Mouse (Mus musculus): ENCODE measurements around the gene Nyap1. TPM values are rescaled to one million over a fixed set of nuclear protein-coding genes. Genes with fewer than 3 reads are reported as not detected.

Gene Nyap1
- polyA plus RNA-seq, 2 experiments, result 0.05 to 0.96 TPM

- WGBS (ENCODE audit: insufficient replicate concordance), result 84% methylated on average over 6 of the region's 6 CpGs
- no peak overlapping the region for H3K27ac ChIP-seq
- H3K4me1 ChIP-seq (replicated peaks; ENCODE audit: control insufficient read depth in 2 of 2, insufficient read depth in 2 of 2, low read length in 1 of 2), result peaks cover 29 to 34% of the 10 kb centered on the region in 2 experiments
- no peaks in the 10 kb centered on the region for H3K9me3 ChIP-seq (ENCODE audit: control insufficient read depth, low read length)
- ATAC-seq (ENCODE audit: insufficient read depth) (no peak), DNase-seq (ENCODE audit: low read depth in 3 of 3, low spot score in 3 of 3) (no peak)
- peak overlapping the region; percentile 21 to 69; a peak in 3 of 4 replicates for H3K4me3 ChIP-seq (ENCODE audit: insufficient read depth in 1 of 2, low read depth in 2 of 2, low read length in 2 of 2)
- TF ChIP-seq EP300 (IDR thresholded peaks at IDR 0.05; ENCODE audit: low read depth) (no peak), CTCF (IDR thresholded peaks at IDR 0.05; ENCODE audit: low read depth) (no peak)
- H3K36me3 ChIP-seq (replicated peaks; ENCODE audit: control insufficient read depth, insufficient read depth, low read depth), result peaks cover 21% of the 10 kb centered on the region
- H3K27me3 ChIP-seq (ENCODE audit: control insufficient read depth, insufficient read depth, low read length), result no peaks in the 10 kb centered on the region
- peak overlapping the region; percentile 73 for H3K9ac ChIP-seq (replicated peaks)
- peak overlapping the region; percentile 70 for H3K4me2 ChIP-seq (ENCODE audit: low read depth)
Observed at GRCm38 (mm10) chr5:137682526-137682925, 58.9 kb downstream of the Nyap1 start.

Other genes starting within 250 kb of the Nyap1 start
- gene Pop7, start 239.1 kb downstream of the Nyap1 start, polyA plus RNA-seq (2012; rRNA removed), result 25.3 and 29.2 TPM in 2 replicates
- gene Pop7, start 239.1 kb downstream of the Nyap1 start, polyA plus RNA-seq (2014; fragmentation: Nextera tagmentation; extraction: Ambion mirVana), result 34.6 and 36.5 TPM in 2 replicates
- gene Gigyf1, start 223.1 kb downstream of the Nyap1 start, polyA plus RNA-seq (2012; rRNA removed), result 4.6 and 5.7 TPM in 2 replicates
- 2.1 and 2.8 TPM in 2 replicates for gene Gigyf1, start 223.1 kb downstream of the Nyap1 start, polyA plus RNA-seq (2014; fragmentation: Nextera tagmentation; extraction: Ambion mirVana)
- 0.40 and 0.47 TPM in 2 replicates for gene Epo, start 208.4 kb downstream of the Nyap1 start, polyA plus RNA-seq (2012; rRNA removed)
- 0.62 and 0.85 TPM in 2 replicates for gene Epo, start 208.4 kb downstream of the Nyap1 start, polyA plus RNA-seq (2014; fragmentation: Nextera tagmentation; extraction: Ambion mirVana)
- gene Gnb2, start 208.1 kb downstream of the Nyap1 start, polyA plus RNA-seq (2012; rRNA removed), result 211 and 215 TPM in 2 replicates
- gene Gnb2, start 208.1 kb downstream of the Nyap1 start, polyA plus RNA-seq (2014; fragmentation: Nextera tagmentation; extraction: Ambion mirVana), result 151 and 157 TPM in 2 replicates
- 0.15 TPM in 1 of 2 replicates, not detected in the other for gene Actl6b, start 188.1 kb downstream of the Nyap1 start, polyA plus RNA-seq (2012; rRNA removed)
- gene Actl6b, start 188.1 kb downstream of the Nyap1 start, polyA plus RNA-seq (2014; fragmentation: Nextera tagmentation; extraction: Ambion mirVana), result not detected in 2 replicates
- gene Tfr2, start 171.8 kb downstream of the Nyap1 start, polyA plus RNA-seq (2012; rRNA removed), result 45.7 and 49.5 TPM in 2 replicates
- gene Tfr2, start 171.8 kb downstream of the Nyap1 start, polyA plus RNA-seq (2014; fragmentation: Nextera tagmentation; extraction: Ambion mirVana), result 37.6 and 41.1 TPM in 2 replicates
- 34.9 and 45.5 TPM in 2 replicates for gene Mospd3, start 140.5 kb downstream of the Nyap1 start, polyA plus RNA-seq (2012; rRNA removed)
- gene Mospd3, start 140.5 kb downstream of the Nyap1 start, polyA plus RNA-seq (2014; fragmentation: Nextera tagmentation; extraction: Ambion mirVana), result 33.8 and 38.4 TPM in 2 replicates
- 11.7 and 12.2 TPM in 2 replicates for gene Pcolce, start 127.8 kb downstream of the Nyap1 start, polyA plus RNA-seq (2012; rRNA removed)
- 11.6 and 12.8 TPM in 2 replicates for gene Pcolce, start 127.8 kb downstream of the Nyap1 start, polyA plus RNA-seq (2014; fragmentation: Nextera tagmentation; extraction: Ambion mirVana)
- 0.02 and 0.04 TPM in 2 replicates for gene Fbxo24, start 112.6 kb downstream of the Nyap1 start, polyA plus RNA-seq (2012; rRNA removed)
- 0.05 TPM in 1 of 2 replicates, not detected in the other for gene Fbxo24, start 112.6 kb downstream of the Nyap1 start, polyA plus RNA-seq (2014; fragmentation: Nextera tagmentation; extraction: Ambion mirVana)
- gene Lrch4, start 112.5 kb downstream of the Nyap1 start, polyA plus RNA-seq (2012; rRNA removed), result 13.9 and 16.1 TPM in 2 replicates
- 21.7 and 23.6 TPM in 2 replicates for gene Lrch4, start 112.5 kb downstream of the Nyap1 start, polyA plus RNA-seq (2014; fragmentation: Nextera tagmentation; extraction: Ambion mirVana)
- 5.5 and 6.0 TPM in 2 replicates for gene Gm20605, start 112.4 kb downstream of the Nyap1 start, polyA plus RNA-seq (2012; rRNA removed)
- 3.2 and 3.9 TPM in 2 replicates for gene Gm20605, start 112.4 kb downstream of the Nyap1 start, polyA plus RNA-seq (2014; fragmentation: Nextera tagmentation; extraction: Ambion mirVana)
- gene Sap25, start 100.3 kb downstream of the Nyap1 start, polyA plus RNA-seq (2012; rRNA removed), result 12.7 and 13.7 TPM in 2 replicates
- 2.3 and 2.9 TPM in 2 replicates for gene Sap25, start 100.3 kb downstream of the Nyap1 start, polyA plus RNA-seq (2014; fragmentation: Nextera tagmentation; extraction: Ambion mirVana)
- gene Irs3, start 95.9 kb downstream of the Nyap1 start, polyA plus RNA-seq (2012; rRNA removed), result 0.02 TPM in 2 replicates
- not detected in 2 replicates for gene Irs3, start 95.9 kb downstream of the Nyap1 start, polyA plus RNA-seq (2014; fragmentation: Nextera tagmentation; extraction: Ambion mirVana)
- 22.4 and 24.6 TPM in 2 replicates for gene Agfg2, start 56.9 kb downstream of the Nyap1 start, polyA plus RNA-seq (2012; rRNA removed)
- gene Agfg2, start 56.9 kb downstream of the Nyap1 start, polyA plus RNA-seq (2014; fragmentation: Nextera tagmentation; extraction: Ambion mirVana), result 20.5 and 24.7 TPM in 2 replicates
- 23.0 and 26.8 TPM in 2 replicates for gene Tsc22d4, start 4.1 kb upstream of the Nyap1 start, polyA plus RNA-seq (2012; rRNA removed)
- gene Tsc22d4, start 4.1 kb upstream of the Nyap1 start, polyA plus RNA-seq (2014; fragmentation: Nextera tagmentation; extraction: Ambion mirVana), result 49.7 and 62.2 TPM in 2 replicates
- 22.8 and 23.1 TPM in 2 replicates for gene Ppp1r35, start 37.2 kb upstream of the Nyap1 start, polyA plus RNA-seq (2012; rRNA removed)
- gene Ppp1r35, start 37.2 kb upstream of the Nyap1 start, polyA plus RNA-seq (2014; fragmentation: Nextera tagmentation; extraction: Ambion mirVana), result 25.5 and 27.0 TPM in 2 replicates
- gene Mepce, start 46.0 kb upstream of the Nyap1 start, polyA plus RNA-seq (2012; rRNA removed), result 12.2 and 13.3 TPM in 2 replicates
- 5.1 and 6.4 TPM in 2 replicates for gene Mepce, start 46.0 kb upstream of the Nyap1 start, polyA plus RNA-seq (2014; fragmentation: Nextera tagmentation; extraction: Ambion mirVana)
- 2.2 and 3.1 TPM in 2 replicates for gene Zcwpw1, start 46.2 kb upstream of the Nyap1 start, polyA plus RNA-seq (2012; rRNA removed)
- gene Zcwpw1, start 46.2 kb upstream of the Nyap1 start, polyA plus RNA-seq (2014; fragmentation: Nextera tagmentation; extraction: Ambion mirVana), result 2.1 and 2.4 TPM in 2 replicates
- 1.5 and 1.7 TPM in 2 replicates for gene Pilra, start 94.7 kb upstream of the Nyap1 start, polyA plus RNA-seq (2012; rRNA removed)
- gene Pilra, start 94.7 kb upstream of the Nyap1 start, polyA plus RNA-seq (2014; fragmentation: Nextera tagmentation; extraction: Ambion mirVana), result 2.0 and 2.2 TPM in 2 replicates
- 2.2 and 3.0 TPM in 2 replicates for gene Pilrb1, start 116.5 kb upstream of the Nyap1 start, polyA plus RNA-seq (2012; rRNA removed)
- 3.1 and 3.8 TPM in 2 replicates for gene Pilrb1, start 116.5 kb upstream of the Nyap1 start, polyA plus RNA-seq (2014; fragmentation: Nextera tagmentation; extraction: Ambion mirVana)
- 1.3 and 2.0 TPM in 2 replicates for gene Pilrb2, start 130.2 kb upstream of the Nyap1 start, polyA plus RNA-seq (2012; rRNA removed)
- 2.7 and 3.5 TPM in 2 replicates for gene Pilrb2, start 130.2 kb upstream of the Nyap1 start, polyA plus RNA-seq (2014; fragmentation: Nextera tagmentation; extraction: Ambion mirVana)
- gene Cyp3a13, start 180.0 kb upstream of the Nyap1 start, polyA plus RNA-seq (2012; rRNA removed), result 0.83 and 0.87 TPM in 2 replicates
- 3.2 and 3.4 TPM in 2 replicates for gene Cyp3a13, start 180.0 kb upstream of the Nyap1 start, polyA plus RNA-seq (2014; fragmentation: Nextera tagmentation; extraction: Ambion mirVana)
- 0.01 TPM in 1 of 2 replicates, not detected in the other for gene Gjc3, start 221.5 kb upstream of the Nyap1 start, polyA plus RNA-seq (2012; rRNA removed)
- gene Gjc3, start 221.5 kb upstream of the Nyap1 start, polyA plus RNA-seq (2014; fragmentation: Nextera tagmentation; extraction: Ambion mirVana), result not detected in 2 replicates
- gene Azgp1, start 239.9 kb upstream of the Nyap1 start, polyA plus RNA-seq (2012; rRNA removed), result 2.7 TPM in 2 replicates
- gene Azgp1, start 239.9 kb upstream of the Nyap1 start, polyA plus RNA-seq (2014; fragmentation: Nextera tagmentation; extraction: Ambion mirVana), result 3.3 and 4.7 TPM in 2 replicates

All from liver, embryonic 14.5 days (tissue).